Mouse (Mus musculus) adrenal gland, postnatal 4 days (tissue): Measurements from ENCODE around the gene Chd5. TPM values are rescaled to one million over a fixed set of nuclear protein-coding genes. Genes with fewer than 3 reads are reported as not detected.
A peak's percentile ranks its signal among the peaks of the same experiment; 100 is the strongest.

Experiments
- DNase-seq, 2 experiments: peaks; one replicate each; pipeline ENCODE4 v3.0.0; 2021 to 2022; ENCODE audit warnings: low spot score in 2 of 2, mixed read lengths in 2 of 2
- total RNA-seq, 2 experiments: library from RNA; stranded (reverse); gene quantifications; 2 replicates each; pipeline ENCODE4 v1.2.3; 2021

Gene Chd5
- total RNA-seq, 2 experiments from 2014 or later = 19.0 to 24.7 TPM

DNA sequence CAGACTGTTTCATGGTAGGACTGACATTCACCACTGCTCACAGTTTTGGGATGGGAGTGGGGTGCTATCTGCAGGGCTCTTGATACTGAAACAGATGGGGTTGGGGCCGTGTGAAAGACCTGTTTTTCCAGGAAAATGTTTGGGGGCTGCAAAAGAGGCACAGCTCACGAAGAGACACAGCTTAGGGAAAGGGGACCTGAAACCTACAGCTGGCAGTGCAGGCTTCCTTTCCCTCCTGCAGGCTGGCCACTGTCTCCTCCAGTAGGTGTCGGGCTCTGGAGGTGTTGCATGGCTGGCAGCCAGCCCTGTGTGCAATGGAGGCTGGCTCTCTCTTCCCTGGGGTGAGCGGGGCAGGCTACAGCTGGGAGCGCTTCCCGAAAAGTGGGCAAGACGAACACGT is 89.8 kb downstream of the Chd5 start:
- DNase-seq = no peak

DNA sequence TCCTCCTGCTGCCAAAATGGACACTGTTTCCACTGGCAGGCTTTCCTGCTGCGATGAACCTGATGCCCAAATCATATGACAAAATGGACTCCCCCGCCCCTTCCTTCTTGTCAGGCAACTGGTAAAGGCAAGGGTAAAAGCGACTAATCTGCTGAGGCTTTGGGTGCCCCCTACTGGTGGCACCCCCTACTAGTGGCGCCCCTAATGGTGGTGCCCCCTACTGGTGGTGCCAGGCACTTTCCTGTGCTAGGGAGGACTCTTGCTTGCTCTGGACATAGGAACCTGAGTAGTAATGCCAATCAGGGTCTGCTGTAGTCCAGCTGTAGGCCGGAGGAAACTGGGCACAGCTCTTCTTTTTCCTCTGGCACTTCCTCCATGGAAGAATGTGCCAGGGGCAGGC is 93.9 kb downstream of the Chd5 start:
- DNase-seq = no peak

DNA sequence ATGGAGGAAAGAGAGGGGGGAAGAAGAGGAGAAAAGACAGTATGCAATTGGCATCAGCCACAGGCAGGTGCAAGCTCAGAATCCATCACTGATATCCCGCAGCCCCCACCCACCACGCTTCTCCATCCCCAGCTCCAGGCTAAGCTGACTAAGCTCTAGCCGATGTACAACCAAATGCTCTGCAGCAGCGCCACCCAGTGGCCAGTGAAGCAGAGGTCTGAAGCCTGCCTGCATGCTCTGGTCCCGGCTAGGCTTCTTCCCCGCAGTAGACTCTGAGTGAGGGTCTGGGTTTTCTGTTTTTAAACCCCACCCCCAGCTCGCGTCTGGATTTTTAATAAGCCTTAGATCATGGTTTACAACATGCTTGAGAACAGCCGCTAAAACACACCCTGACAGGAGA is 96.4 kb downstream of the Chd5 start:
- DNase-seq = peak; percentile 78 to 83

DNA sequence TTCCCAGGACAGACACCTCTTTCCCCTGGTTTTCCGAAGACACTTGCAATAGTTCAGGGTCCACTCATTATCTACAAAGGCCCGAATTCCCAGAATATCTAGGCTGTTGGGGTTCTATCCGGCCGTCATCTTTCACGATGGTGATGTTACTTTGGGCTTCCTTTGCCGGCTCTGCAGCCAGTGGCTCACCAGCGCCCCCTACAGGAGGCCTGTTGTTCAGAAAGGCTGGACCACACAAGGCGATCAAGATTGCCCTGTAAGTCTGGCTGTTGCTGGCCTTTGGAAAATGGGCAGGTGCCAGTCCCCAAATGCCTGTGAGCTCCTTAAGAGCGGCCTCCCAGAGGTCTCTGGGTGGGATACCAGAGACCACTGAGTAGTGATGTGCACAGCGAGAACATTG is 96.8 kb downstream of the Chd5 start:
- DNase-seq = peak; percentile 50 to 58

Other genes starting within 250 kb of the Chd5 start
- gene Tnfrsf25, start 222.7 kb upstream of the Chd5 start, total RNA-seq = 1 to 10 TPM; 1.2 to 1.4 TPM
- 1 to 10 TPM; 1.0 to 5.1 TPM for gene Espn, start 186.3 kb upstream of the Chd5 start, total RNA-seq
- gene Hes2, start 179.8 kb upstream of the Chd5 start, total RNA-seq = not detected
- gene Acot7, start 160.5 kb upstream of the Chd5 start, total RNA-seq = 10 to 100 TPM; 39.1 to 44.4 TPM
- gene Gpr153, start 64.4 kb upstream of the Chd5 start, total RNA-seq = 10 to 100 TPM; 13.9 to 15.5 TPM
- gene Hes3, start 47.0 kb upstream of the Chd5 start, total RNA-seq = not detected
- 10 to 100 TPM; 35.4 to 35.5 TPM for gene Icmt, start 41.4 kb upstream of the Chd5 start, total RNA-seq
- 1 to 10 TPM; 1.2 to 1.3 TPM for gene Rnf207, start 19.7 kb upstream of the Chd5 start, total RNA-seq
- 100 to 1,000 TPM; 608 to 640 TPM for gene Rpl22, start 12.9 kb upstream of the Chd5 start, total RNA-seq
- gene Nphp4, start 138.1 kb downstream of the Chd5 start, total RNA-seq = 1 to 10 TPM; 4.5 to 6.5 TPM
- gene Kcnab2, start 139.2 kb downstream of the Chd5 start, total RNA-seq = 10 to 100 TPM; 10.1 to 10.4 TPM